Mouse (Mus musculus) stomach, postnatal 0 days (tissue): ENCODE data around the gene Smim20.

Source experiments
- CTCF ChIP-seq: IDR thresholded peaks from 2 replicates; pipeline ENCODE4 v1.5.1; 2016; ENCODE audit warnings: antibody characterized with exemption, low read depth, mild to moderate bottlenecking, moderate library complexity
- EP300 ChIP-seq: optimal IDR thresholded peaks from 2 replicates; pipeline ENCODE3; 2016; ENCODE audit warnings: antibody characterized with exemption

DNA sequence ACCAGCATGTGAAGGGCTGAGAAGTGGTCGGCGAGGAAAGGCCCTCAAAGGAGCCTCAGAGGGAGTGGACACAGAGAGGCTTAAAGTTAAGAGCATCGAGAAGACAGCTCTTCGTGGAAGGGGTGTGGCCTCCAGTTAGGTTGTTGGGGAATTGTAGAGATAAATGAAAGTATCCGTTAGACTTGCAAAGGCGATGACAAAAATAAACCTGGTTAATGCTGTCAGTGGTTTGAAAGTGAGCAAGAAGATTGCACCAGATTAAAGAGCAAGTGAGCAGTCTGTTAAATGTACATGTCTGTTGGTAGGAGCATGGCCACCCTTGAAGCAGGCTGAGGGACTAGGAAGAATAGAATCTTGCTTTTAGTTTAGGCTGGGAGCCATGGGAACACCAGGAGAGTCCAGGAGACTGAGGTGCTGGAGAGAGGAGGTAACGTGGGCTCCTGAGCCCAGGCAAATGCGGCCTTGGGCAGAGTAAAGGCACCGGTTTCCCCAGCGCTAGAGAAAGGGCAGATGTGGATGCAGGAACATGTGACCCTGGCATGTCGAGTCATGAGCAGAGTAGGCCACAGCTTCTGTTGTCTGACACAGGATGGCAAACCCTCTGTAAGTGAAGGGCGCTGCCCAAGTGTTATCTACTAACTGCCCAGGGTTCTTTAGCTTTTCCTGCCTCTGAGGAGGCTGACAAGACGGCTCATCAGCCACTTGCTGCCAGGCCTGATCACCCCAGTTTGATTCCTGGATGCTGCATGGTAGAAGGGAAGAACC lies 4.2 kb downstream of the Smim20 start:
- TF ChIP-seq CTCF = no peak
- no peak for TF ChIP-seq EP300
